Mouse (Mus musculus) neutrophil, adult 5-6 weeks (primary cell): ENCODE data around the gene Olfr59. TPM values are rescaled to one million over a fixed set of nuclear protein-coding genes. Genes with fewer than 3 reads are reported as not detected.

Experiments used
- ATAC-seq: fragments of 151-379, 151-347 bp; 2 replicates; pipeline ENCODE4 v1.8.0; 2017; ENCODE audit warnings: mild to moderate bottlenecking, moderate TSS enrichment; ENCODE audit not compliant: insufficient number of reproducible peaks, poor library complexity, low FRiP score, severe bottlenecking; ENCODE audit errors: extremely low read depth
- total RNA-seq: library from RNA; stranded (forward); fragments of 200-1000 nt; gene quantifications from 2 replicates; pipeline ENCODE4 v1.2.3, GENCODE M21; 2017

Olfr59 gene
- total RNA-seq = 0.70 TPM in 1 of 2 replicates, not detected in the other

- no peak for ATAC-seq
These were observed at the start of gene Olfr59 for GRCm38 (mm10) chr11:74283436-74283835. Gene Olfr59 (plus strand): TSS chr11:74283736.

DNA sequence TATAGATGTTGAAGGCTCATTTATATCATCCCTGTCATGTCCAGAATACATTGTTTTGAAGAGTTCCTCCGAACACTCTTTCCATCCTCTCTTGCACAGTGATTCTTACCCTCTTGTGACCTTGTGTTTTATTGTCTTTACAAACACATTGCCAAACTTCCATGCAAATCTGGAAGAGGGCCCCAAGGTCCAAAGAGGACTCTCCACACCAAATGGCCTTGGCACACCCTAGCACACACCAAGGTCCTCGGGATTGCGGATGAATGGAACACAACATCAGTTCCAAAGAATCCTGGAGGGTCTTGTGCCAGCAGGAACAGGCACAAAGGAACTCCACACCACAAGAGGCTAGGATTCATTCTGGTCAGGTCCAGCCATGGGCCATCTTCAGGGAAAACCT is 42.3 kb upstream of the Olfr59 start:
- no peak for ATAC-seq

- no peak for ATAC-seq
These were observed 24.0 kb upstream of the Olfr59 start, which contains the start of gene Olfr406 for GRCm38 (mm10) chr11:74259508-74259907. Gene Olfr406 (plus strand): TSS chr11:74259808.

DNA sequence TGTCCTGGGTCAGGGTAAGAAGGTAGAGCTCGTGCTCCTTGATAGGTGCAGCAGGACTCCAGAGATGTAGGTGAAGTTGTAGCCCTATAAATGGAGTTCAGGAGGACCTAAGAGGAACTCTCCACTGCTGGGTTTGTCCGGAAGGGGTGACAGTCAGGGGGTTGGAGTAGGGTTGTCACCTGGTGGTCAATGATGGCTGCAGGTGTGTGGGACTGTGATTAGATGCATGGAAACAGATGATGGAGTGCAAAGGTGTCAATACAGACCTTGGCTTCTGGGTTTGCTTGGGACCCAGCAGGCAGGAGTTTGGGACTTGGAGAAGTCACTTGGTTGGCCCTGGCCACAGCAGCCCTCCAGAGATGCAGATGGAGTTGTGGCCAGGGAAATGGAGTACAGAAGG is 3.7 kb downstream of the Olfr59 start:
- ATAC-seq = no peak

DNA sequence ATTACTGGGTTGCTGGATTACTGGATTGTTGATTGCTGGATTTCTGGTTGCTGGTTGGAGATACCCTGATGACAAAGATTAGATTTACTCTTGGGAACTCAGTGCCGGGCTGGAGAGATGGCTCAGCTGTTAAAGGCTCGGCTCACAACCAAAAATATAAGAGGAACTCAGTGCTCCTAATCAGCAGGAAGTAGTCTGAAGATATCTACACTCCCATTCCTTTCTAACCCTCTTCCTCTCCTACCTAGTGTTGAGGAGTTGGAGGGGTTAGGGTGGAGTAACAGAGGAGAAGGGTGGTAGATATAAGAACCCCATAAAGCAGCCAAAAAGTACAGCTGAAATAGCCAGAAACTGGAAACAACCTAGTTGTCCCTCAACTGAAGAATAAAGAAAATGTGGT is 42.5 kb downstream of the Olfr59 start:
- ATAC-seq = no peak

GRCm38 (mm10) chr11:74328781-74329180 is 45.2 kb downstream of the Olfr59 start:
- no peak for ATAC-seq

- ATAC-seq = no peak
These were observed 54.4 kb downstream of the Olfr59 start, which contains the start of gene Olfr410 for GRCm38 (mm10) chr11:74337931-74338330. Gene Olfr410 (minus strand): TSS chr11:74338031.

Other genes with a start within 250 kb of the Olfr59 start
- not detected in 2 replicates for gene Olfr139, start 227.2 kb upstream of the Olfr59 start, total RNA-seq
- not detected in 2 replicates for gene Olfr399, start 227.1 kb upstream of the Olfr59 start, total RNA-seq
- gene Zfp616, start 213.8 kb upstream of the Olfr59 start, total RNA-seq = not detected in 2 replicates
- not detected in 2 replicates for gene Olfr401, start 170.0 kb upstream of the Olfr59 start, total RNA-seq
- gene Olfr402, start 130.2 kb upstream of the Olfr59 start, total RNA-seq = 0.12 TPM in 1 of 2 replicates, not detected in the other
- not detected in 2 replicates for gene Olfr403, start 97.5 kb upstream of the Olfr59 start, total RNA-seq
- gene Olfr43, start 72.4 kb upstream of the Olfr59 start, total RNA-seq = not detected in 2 replicates
- not detected in 2 replicates for gene Olfr406, start 23.9 kb upstream of the Olfr59 start, total RNA-seq
- gene Olfr410, start 54.3 kb downstream of the Olfr59 start, total RNA-seq = not detected in 2 replicates
- not detected in 2 replicates for gene Olfr411, start 68.9 kb downstream of the Olfr59 start, total RNA-seq
- not detected in 2 replicates for gene Olfr412, start 78.3 kb downstream of the Olfr59 start, total RNA-seq